Mouse (Mus musculus): ENCODE results near the gene Pfas. TPM values are rescaled to one million over a fixed set of nuclear protein-coding genes. Genes with fewer than 3 reads are reported as not detected.
"Not testable (repeated sequence)": the region's sequence is repeated elsewhere in the genome, so short reads cannot be mapped to it uniquely, and the experiment has no call there.

The Pfas gene
- polyA plus RNA-seq, 1 experiment = 11.8 TPM

- H3K27ac ChIP-seq (ENCODE audit: control insufficient read depth, insufficient read depth, low read depth, low read length) = no peak overlapping the region
- peaks cover 5% of the 10 kb centered on the region for H3K36me3 ChIP-seq (ENCODE audit: control insufficient read depth, insufficient read depth, low read length)
- TF ChIP-seq POLR2A (IDR thresholded peaks at IDR 0.05; ENCODE audit: control insufficient read depth, low read depth, low read length) (no peak), CTCF (IDR thresholded peaks at IDR 0.05; ENCODE audit: control insufficient read depth, insufficient read depth, insufficient replicate concordance, low read depth, low read length) (peak; percentile 22; the same call in 1 of the 2 replicates)
- H3K4me1 ChIP-seq (ENCODE audit: control insufficient read depth, insufficient read depth, low read length) = no peaks in the 10 kb centered on the region; the same call in 1 of the 2 replicates
- H3K4me3 ChIP-seq (ENCODE audit: control insufficient read depth, low read depth, low read length) = no peak overlapping the region
- H3K27me3 ChIP-seq (ENCODE audit: control insufficient read depth, insufficient read depth, low read length) = no peaks in the 10 kb centered on the region
Measured at GRCm38 (mm10) chr11:69003592-69003991, 4.7 kb downstream of the Pfas start.

DNA sequence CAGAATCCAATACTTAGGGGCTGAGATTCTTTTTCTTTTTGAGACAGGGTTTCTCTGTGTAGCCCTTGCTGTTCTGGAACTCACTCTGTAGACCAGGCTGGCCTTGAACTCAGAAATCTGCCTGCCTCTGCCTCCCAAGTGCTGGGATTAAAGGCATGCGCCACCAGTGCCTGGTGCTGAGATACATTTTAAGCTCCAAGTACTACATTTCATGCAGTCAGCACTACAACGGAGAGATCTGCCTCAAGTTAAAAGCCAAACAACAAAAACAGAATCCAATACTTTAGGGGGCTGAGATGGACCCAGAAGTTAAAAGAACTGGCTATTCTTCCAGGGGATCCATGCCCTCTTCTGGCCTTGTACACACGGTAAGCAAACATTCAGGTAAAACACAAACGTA lies 5.5 kb downstream of the Pfas start:
- not testable (repeated sequence) for H3K4me1 ChIP-seq (ENCODE audit: control insufficient read depth, insufficient read depth, low read length); H3K27me3 ChIP-seq (ENCODE audit: control insufficient read depth, insufficient read depth, low read length); H3K36me3 ChIP-seq (ENCODE audit: control insufficient read depth, insufficient read depth, low read length); H3K27ac ChIP-seq (ENCODE audit: control insufficient read depth, insufficient read depth, low read depth, low read length); H3K4me3 ChIP-seq (ENCODE audit: control insufficient read depth, low read depth, low read length)

- no peak for TF ChIP-seq POLR2A (IDR thresholded peaks at IDR 0.05; ENCODE audit: control insufficient read depth, low read depth, low read length)
- no peak for TF ChIP-seq CTCF (IDR thresholded peaks at IDR 0.05; ENCODE audit: control insufficient read depth, insufficient read depth, insufficient replicate concordance, low read depth, low read length)
- no peaks in the 10 kb centered on the region for H3K4me1 ChIP-seq (ENCODE audit: control insufficient read depth, insufficient read depth, low read length)
- H3K36me3 ChIP-seq (ENCODE audit: control insufficient read depth, insufficient read depth, low read length) = peaks cover 10% of the 10 kb centered on the region
- H3K4me3 ChIP-seq (ENCODE audit: control insufficient read depth, low read depth, low read length) = no peak overlapping the region
- no peaks in the 10 kb centered on the region for H3K27me3 ChIP-seq (ENCODE audit: control insufficient read depth, insufficient read depth, low read length)
- H3K27ac ChIP-seq (ENCODE audit: control insufficient read depth, insufficient read depth, low read depth, low read length) = no peak overlapping the region
Measured at GRCm38 (mm10) chr11:68997080-68997479, 11.2 kb downstream of the Pfas start.

GRCm38 (mm10) chr11:68994377-68994776 lies 13.9 kb downstream of the Pfas start:
- peaks cover 9% of the 10 kb centered on the region for H3K36me3 ChIP-seq (ENCODE audit: control insufficient read depth, insufficient read depth, low read length)
- H3K4me3 ChIP-seq (ENCODE audit: control insufficient read depth, low read depth, low read length) = no peak overlapping the region
- H3K27me3 ChIP-seq (ENCODE audit: control insufficient read depth, insufficient read depth, low read length) = no peaks in the 10 kb centered on the region
- no peak for TF ChIP-seq POLR2A (IDR thresholded peaks at IDR 0.05; ENCODE audit: control insufficient read depth, low read depth, low read length)
- no peak for TF ChIP-seq CTCF (IDR thresholded peaks at IDR 0.05; ENCODE audit: control insufficient read depth, insufficient read depth, insufficient replicate concordance, low read depth, low read length)
- H3K4me1 ChIP-seq (ENCODE audit: control insufficient read depth, insufficient read depth, low read length) = no peaks in the 10 kb centered on the region
- no peak overlapping the region for H3K27ac ChIP-seq (ENCODE audit: control insufficient read depth, insufficient read depth, low read depth, low read length)

DNA sequence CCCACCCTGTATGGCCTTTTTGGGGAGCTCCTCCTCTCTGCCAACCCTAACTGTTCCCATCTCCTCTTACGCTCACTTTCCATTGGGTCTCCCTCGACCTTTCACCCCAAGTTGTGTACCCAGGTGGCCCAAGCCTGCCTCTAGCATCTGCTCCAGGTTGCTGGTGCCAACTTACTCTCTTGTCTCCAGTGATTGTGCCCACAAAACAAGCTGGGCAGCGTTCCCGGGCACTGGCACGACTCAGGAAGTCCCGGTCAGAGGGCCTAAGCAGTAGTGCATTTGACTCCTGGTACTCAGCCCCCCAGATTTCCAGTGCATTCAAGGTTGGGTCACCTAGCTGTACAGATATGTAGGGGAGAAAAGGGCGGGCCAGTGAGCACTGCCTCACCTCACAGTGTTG lies 15.1 kb downstream of the Pfas start:
- Histone ChIP-seq H3K4me3 (ENCODE audit: control insufficient read depth, low read depth, low read length) (no peak overlapping the region), H3K4me1 (ENCODE audit: control insufficient read depth, insufficient read depth, low read length) (no peaks in the 10 kb centered on the region), H3K27ac (ENCODE audit: control insufficient read depth, insufficient read depth, low read depth, low read length) (no peak overlapping the region), H3K27me3 (ENCODE audit: control insufficient read depth, insufficient read depth, low read length) (no peaks in the 10 kb centered on the region), H3K36me3 (ENCODE audit: control insufficient read depth, insufficient read depth, low read length) (peaks cover 7% of the 10 kb centered on the region)
- no peak for TF ChIP-seq CTCF (IDR thresholded peaks at IDR 0.05; ENCODE audit: control insufficient read depth, insufficient read depth, insufficient replicate concordance, low read depth, low read length)
- TF ChIP-seq POLR2A (IDR thresholded peaks at IDR 0.05; ENCODE audit: control insufficient read depth, low read depth, low read length) = no peak

DNA sequence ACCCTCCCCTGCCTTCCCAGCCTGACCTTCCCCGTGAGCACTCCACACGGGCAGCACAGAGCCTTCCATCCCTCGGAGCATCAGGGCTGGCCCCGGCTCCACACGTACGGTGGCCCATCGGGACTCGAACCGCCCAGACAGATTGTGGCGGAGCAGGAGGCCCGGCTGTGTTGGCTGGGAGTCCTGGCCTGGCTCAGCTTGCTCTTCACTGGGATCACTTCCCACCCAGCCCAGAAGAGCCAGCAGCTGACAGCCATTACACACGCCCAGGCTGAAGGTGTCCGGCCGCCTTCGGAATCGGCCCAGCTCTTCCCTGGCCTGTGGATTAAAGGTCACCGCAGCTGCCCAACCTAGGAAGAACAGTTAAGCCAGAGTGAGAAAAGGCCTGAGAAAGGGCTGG lies 19.9 kb downstream of the Pfas start:
- H3K27me3 ChIP-seq (ENCODE audit: control insufficient read depth, insufficient read depth, low read length) = no peaks in the 10 kb centered on the region
- H3K4me1 ChIP-seq (ENCODE audit: control insufficient read depth, insufficient read depth, low read length) = no peaks in the 10 kb centered on the region
- TF ChIP-seq POLR2A (IDR thresholded peaks at IDR 0.05; ENCODE audit: control insufficient read depth, low read depth, low read length) = no peak
- no peak for TF ChIP-seq CTCF (IDR thresholded peaks at IDR 0.05; ENCODE audit: control insufficient read depth, insufficient read depth, insufficient replicate concordance, low read depth, low read length)
- H3K4me3 ChIP-seq (ENCODE audit: control insufficient read depth, low read depth, low read length) = no peak overlapping the region
- H3K36me3 ChIP-seq (ENCODE audit: control insufficient read depth, insufficient read depth, low read length) = peaks cover 2% of the 10 kb centered on the region
- no peak overlapping the region for H3K27ac ChIP-seq (ENCODE audit: control insufficient read depth, insufficient read depth, low read depth, low read length)

DNA sequence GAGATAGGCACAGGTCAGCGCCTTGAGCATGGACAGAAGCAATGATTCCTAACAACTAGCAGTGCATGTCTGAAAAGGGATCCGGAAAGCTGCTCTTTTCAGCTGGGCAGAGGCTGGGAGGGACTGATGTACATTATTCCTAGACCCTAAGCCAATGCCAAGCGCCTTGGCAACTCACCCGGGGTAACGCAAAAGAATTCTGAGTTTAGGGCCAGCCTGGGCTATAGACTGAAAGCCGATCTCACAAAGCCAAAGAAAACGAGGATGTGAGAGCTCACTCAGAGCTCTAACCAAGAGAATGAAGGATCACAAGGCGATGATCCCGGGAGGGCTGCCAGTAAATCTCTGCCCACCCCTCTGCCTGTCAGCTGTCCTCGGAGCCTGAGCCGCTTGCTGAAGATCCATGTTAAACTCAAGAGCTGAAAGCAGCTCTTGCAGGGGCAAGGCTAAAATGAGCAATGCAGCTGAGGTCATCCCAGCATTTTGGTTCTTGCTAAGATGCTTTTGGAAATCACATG lies 20.8 kb downstream of the Pfas start:
- H3K4me1 ChIP-seq (ENCODE audit: control insufficient read depth, insufficient read depth, low read length) = peaks cover 3% of the 10 kb centered on the region; the same call in 1 of the 2 replicates
- no peak for TF ChIP-seq CTCF (IDR thresholded peaks at IDR 0.05; ENCODE audit: control insufficient read depth, insufficient read depth, insufficient replicate concordance, low read depth, low read length)
- no peak overlapping the region for H3K27ac ChIP-seq (ENCODE audit: control insufficient read depth, insufficient read depth, low read depth, low read length)
- peaks cover 2% of the 10 kb centered on the region for H3K36me3 ChIP-seq (ENCODE audit: control insufficient read depth, insufficient read depth, low read length)
- no peaks in the 10 kb centered on the region for H3K27me3 ChIP-seq (ENCODE audit: control insufficient read depth, insufficient read depth, low read length)
- H3K4me3 ChIP-seq (ENCODE audit: control insufficient read depth, low read depth, low read length) = no peak overlapping the region

Data from testis, adult 2 months (tissue).